Mouse (Mus musculus) frontal cortex, postnatal 14 days (tissue): ENCODE data around the gene Cacna2d1.

Source experiments
- DNase-seq, 2 experiments: peaks; one replicate each; pipeline ENCODE4 v3.0.0; 2022; ENCODE audit warnings: low spot score in 2 of 2

Gene Cacna2d1

DNA sequence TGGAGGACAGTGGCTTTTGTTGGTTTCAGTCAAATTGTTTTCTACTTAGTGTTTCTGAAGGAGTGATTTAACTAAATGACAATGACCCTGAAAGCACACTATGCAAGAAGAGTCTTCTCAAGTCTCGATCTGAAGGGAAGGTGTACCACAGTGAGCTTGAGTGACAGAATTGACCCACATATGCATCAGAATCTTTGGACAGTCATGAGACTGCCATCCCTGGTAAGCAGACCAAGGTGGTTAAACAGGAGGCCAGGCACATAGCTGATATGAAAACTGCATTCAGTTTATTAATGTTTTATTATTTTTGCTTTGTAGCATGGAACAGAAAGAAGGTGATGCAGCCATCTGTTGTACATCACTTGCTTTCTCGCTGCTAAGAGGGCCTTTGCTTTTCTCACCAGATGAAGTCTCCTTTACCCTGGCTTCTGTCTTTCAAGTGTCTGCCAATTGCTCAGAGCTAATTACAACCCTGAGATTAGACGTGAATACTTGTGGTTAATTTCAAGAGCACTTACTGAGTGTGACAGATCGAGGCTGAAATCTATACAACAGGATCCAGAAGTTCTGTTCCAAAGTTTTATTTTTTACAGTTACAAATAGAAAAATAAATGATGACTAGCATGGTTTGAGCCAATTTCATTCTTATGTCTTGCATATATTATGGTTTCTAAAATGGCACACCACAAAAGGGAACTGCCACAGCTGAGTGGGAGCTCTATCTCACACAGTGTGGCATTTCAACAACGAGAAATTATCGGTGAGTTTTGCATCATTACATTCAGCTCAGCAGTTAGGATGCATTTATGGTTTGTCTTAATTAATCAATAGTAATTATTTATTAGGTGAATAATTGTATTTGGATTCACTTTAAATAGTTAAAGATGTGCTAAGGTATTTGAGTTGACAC is 221.1 kb downstream of the Cacna2d1 start:
- DNase-seq: no peak

DNA sequence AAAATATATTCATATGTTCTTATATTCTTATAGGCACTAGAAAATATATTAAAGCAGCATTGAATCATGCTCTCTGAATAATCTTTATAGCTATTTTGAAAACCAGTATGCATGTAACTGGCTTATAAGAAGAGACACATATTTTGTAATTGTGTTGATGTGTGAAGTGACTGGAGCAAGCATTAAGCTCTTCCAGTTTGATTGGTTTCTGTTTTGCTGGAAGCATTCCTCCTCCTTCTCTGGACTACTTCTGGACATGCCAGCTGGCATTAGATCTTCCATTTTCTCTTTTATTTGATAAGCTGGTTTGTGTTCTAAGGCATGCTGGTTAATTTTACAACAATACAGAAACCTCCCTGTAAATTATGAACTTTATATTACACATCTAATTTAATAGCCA is 228.8 kb downstream of the Cacna2d1 start:
- no peak for DNase-seq

DNA sequence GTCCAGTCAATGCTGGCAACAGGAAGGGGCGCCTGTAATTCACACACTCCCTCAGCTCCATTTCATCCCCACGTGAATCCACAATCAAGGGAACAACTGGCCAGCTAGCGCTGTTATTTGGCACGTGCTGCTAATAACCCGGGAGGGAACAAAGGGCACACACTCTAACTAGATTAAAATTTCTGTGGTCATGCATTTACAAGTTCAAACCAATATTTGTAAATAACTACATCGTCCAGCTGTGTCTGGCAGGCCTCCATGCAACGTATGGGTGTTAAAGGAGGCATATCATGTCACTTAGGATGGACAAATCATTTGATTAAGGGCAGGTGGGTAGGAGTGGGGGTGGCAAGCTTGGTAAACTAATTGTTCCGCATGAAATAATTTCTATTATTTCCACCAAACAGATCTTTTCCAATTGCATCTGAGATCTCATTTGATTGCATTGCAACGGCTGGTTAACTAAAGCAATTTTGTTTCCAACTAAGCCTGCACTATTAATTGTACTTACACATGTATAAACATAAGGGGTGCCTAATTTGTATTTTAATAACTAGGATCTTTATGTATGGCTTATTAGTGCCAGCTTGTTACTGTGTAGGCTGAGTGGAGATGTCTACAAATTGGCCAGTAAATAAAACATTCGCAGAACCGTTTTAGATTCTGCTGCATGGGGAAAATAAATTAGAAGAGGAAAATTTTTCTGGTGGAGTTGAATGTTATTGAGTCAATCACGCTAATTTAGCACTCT is 231.8 kb downstream of the Cacna2d1 start:
- DNase-seq: no peak

DNA sequence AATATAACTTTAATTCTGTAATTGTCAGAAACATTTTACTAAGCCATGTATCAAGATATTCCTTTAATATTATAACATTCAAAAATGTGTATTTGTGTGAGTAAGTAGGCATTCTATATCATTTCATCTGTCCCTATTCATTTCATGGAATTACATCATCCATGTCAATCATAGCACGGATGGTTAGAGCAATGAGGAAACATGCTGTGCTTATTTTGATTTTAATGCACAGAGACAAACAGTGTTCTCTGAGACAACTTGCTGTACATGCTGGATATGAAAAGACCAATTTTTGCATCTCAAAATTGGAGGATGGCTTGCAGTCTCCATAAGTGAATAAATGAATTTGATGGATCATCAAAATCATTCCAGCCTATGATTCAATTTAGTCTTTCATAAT is 232.4 kb downstream of the Cacna2d1 start:
- DNase-seq: no peak

DNA sequence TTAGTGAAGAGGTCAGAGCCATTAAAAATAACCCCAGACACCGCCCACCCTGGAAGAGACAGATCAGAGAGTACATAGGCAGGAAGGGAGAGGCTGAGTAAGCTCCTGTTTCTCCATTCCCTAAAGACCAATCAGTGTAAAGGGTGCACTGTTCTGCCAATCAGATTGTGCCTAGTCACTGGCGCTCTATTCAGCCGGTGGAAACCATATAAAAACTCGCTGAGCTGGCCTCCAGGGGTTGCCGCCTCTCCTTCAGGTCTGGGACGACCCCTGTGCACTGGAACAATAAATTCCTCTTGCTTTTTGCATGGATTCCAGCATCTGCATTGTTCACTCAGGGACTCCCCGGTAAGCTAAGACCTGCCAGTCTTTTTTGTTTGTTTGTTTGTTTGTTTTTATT is 246.6 kb downstream of the Cacna2d1 start:
- DNase-seq: no peak

DNA sequence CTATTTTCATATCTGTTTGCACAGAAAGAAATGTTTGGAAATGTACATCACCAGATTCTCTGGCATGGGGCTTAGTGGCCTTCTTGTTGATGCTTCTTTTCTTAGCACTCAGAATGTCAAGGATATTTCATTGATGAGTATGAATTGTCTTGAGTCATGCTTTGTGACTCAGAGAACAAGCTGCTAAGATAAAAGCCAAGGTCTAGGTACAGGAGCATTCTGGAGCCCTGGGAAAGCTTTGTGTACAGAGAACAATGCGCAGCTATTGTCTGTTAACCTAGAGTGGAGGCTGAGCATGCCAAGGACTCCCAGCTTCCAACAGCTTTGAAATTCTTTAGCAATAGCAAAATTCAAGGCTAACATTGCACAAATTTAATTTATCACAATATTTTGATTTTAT is 249.6 kb downstream of the Cacna2d1 start:
- no peak for DNase-seq

DNA sequence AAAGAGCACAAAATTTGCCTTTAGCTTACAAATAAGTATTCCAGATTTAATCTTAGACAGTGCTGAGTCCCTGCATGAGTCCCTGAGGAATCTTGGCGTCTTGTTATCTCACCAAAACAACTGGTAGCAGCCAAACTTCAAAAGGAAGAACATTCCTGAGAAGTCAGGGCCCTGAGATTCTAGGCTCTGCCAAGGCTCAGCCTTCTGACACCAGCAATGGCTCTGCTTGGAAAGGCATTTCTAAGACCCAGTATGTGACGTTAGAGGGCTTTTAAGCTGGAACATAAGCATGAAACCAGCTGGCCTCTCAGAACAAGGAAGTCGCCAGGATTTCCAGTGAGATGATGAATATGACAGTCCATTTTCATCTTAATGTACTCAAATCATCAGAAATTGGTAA is 253.4 kb downstream of the Cacna2d1 start:
- no peak for DNase-seq

DNA sequence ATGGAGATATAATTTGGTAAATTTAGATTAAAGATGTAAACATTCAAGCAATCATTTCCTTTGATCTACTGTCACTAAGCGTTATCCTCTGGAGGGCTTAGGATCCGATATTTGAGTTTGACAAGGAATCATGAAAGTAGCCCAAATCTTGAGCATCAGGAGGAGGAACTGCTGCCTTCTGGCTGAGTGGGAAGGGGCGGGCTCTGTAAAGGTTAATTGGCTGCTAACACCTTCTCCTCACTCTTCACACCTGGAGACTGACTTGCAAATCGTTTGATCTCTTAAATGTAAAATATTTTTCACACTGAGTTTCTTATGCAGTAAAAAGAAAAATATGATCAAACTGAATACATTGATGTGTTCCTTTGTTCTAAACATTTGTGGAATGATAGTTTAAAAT is 255.4 kb downstream of the Cacna2d1 start:
- DNase-seq: no peak

DNA sequence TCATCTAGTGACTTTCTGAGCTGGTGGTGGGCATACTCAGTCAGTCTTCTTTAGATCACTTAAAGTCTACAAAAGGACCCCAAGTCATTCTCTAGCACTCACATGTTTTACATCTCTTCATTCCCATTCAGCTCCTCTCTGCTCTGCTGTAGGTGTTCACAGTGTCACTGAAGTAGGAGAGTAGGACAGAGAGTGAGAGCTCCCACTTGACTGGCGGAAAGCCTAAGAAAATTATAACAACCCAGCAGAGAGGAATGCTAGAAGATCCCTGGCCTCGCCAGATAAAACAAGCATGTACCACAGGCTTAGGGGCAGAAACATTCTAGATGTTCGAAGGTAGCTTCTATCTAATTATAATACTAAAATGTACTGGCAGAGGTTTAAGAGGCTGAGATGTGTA is 256.7 kb downstream of the Cacna2d1 start:
- no peak for DNase-seq

DNA sequence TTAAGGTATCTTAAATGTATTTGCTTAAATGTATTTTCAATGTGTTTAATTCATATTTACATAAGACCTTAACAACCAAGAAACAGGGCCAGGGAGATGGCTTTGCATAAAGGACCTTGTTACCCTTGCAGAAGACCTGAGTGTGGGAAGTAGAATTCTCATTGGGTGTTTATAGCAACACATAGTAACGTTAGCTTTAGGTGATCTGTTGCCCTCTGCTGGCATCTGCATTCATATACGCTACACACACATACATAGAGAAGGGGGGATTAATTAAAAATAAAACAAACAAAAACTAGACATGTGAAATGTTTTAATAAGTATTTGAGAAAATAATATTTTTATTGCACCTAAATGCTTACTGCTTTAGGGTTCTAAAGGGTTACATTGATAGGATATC is 265.3 kb downstream of the Cacna2d1 start:
- no peak for DNase-seq

DNA sequence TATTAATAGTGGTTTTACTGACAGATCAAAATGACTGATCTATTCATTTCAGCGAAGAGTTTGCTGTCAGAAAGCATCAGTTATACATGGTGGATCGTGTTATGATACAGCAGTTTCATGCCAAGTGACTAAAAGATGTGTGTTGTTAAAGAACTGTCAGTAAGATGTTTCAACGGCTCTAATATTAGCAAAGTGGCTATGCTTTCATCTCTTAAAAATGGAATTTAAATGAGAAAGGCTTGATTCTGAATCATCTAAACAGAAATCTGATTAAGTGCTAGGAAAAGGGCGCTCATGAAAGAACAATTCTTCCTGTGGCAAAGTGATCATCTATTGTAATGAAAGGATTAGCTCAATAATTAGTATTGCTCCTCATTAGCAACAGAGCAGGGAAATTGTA is 287.5 kb downstream of the Cacna2d1 start:
- DNase-seq: no peak

DNA sequence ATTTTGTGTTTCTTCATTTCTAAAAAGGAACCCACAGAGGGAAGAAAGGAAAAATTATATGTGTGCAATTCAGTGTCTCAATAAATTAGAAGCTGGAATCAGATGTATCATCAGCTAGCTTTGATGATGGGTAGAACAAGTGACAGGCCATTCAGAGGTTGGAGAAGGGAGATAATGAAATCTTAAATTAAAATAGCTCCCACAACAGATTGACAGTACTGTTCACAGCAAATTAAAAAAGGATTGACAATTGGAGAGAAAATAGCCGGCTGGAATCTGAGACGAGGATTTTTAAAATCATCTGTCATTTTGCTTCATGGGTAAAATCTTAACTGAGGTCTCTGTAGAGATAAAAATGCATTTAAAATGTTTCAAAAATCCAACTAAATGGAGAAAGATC is 290.9 kb downstream of the Cacna2d1 start:
- no peak for DNase-seq

DNA sequence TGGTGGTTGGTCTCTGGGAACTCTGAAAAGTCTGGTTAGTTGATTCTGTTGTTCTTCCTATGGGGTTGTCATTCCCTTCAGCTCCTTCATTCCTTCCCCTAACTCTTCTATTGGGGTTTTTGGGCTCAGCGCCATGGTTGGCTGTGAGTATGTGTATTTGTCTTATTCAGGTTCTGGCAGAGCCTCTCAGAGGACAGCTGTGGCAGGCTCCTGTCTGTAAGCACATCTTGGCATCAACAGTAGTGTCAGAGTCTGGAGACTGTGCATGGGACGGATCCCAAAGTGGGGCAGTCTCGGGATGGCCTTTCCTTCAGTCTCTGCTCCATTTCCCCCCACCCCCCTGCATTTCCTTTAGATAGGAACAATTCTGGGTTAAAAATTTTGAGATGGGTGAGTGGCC is 294.9 kb downstream of the Cacna2d1 start:
- no peak for DNase-seq

DNA sequence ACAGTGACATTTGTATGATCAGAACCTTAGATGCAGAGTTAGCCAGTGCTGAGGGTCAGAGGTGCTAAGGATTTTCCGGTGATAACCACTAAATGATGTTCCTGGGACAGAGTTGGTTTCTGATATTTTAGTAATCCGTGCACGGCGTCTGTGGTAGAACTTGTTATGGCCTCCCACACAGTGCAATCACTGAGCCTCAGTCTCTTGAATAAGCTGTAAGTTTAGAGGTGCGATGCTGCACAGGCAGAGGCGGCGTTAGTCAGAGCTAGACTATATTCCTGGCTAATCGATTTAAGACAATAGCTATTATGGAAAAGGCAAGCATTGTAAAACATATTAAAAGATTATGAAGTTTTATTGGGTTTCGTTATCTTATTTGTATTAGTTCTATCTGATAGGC is 297.0 kb downstream of the Cacna2d1 start:
- DNase-seq: no peak

DNA sequence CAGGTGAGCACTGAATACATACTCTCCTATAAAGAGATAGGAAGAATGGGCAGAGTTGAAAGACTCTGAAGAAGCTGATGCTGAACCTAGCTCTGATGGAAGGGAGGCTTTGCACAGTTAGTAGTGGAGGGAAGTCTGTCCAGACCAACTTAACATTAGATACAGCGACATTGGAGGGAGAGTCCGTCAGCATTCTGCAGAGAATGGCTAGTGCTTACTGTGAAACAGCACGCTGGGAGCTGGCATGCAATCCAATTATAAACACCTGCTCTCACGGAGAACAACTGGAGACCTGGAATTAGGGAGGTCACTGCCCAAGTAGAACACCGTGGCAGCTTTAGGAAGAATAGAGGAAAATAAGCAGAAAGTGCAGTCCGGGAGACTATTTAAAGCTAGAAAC is 300.4 kb downstream of the Cacna2d1 start:
- no peak for DNase-seq

DNA sequence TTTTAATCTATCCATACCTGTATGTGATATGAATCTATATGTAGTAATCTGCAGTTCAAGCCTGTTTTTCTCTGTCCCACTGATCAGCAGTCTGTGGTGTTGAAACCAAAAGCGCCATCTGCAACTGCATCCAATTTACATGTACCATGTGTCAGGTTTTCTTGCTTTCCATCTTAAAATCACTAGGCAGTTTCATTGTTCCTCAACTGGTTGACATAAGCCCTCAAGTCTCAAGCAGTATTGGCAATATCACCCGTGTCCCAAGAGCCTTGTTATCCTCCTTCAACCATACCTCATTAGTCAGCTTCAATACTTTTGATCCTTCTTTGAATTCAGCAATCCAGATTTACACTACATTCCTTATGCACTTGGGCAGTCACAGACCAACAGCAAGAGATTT is 301.4 kb downstream of the Cacna2d1 start:
- no peak for DNase-seq

DNA sequence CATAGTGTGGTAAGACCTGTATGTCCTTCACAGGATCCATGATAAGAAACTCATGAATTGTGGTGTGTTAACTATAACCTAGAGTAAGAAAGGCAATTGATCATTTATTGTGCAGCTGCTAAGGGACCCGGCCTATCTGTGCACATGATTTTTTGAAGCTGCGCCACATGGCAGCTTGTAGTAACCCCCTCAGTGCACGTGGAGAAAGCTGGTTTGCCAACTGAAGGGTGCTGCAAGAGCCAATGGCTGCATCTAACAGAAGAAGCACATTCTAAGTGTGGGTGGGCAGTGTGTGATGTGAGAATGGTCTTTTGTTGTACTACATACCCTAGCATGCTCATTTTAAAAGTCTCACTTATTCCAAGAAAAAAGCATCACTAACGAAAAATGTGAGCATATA is 302.1 kb downstream of the Cacna2d1 start:
- DNase-seq: no peak

DNA sequence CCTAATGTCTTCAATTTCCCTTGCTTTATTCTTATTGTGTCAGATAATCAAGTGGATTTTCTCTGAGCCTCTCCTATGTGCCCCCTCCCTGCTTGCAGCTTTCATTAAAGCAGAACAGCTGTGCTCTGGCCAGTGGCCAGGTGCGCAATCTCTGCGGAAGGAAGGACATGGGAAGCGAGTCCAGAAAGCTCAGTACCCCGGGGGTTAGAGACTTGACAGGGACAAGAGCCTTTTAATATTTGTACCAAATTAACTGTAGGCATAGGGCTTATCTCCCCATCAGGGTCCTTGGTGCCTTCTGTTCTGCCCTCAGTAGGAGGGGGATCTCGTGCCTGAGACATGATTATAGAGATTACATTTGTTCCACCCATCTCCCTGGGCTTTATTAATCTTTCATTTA is 303.5 kb downstream of the Cacna2d1 start:
- DNase-seq: no peak

DNA sequence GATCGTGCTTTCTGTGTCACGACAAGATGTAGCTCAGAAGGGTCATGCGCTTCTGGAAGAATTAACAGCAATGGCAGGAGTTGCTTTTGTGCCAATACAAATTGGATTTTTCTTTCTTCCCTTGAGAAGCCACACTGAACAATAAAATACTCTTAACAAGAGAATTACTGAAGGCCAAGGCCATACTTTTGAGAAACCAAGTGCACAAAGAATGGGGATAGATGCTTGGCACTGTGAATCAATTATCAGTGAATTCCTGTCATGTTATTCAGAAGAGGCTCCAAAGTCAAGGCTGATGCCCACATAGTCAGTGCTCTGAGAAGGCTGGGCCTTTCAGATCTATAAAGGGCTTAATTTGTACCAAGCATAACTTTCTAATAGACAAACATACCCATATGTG is 305.8 kb downstream of the Cacna2d1 start:
- no peak for DNase-seq

DNA sequence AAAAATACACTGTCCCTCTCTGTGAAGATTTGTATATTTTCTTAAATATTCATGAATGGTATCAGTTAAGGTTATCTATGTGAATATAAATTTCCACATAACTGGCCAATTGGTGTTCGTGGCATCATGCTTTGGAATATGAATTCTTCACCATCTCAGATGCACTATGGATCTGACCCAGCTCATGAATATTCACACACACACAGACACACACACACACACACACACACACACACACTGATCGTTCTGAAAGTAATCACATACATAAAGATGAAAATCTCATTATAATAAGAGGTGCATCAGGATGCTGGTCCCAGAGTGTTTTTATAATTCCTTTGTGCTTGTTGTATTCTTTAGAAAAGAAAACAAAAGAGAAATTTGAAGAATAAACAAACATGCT is 309.1 kb downstream of the Cacna2d1 start:
- no peak for DNase-seq

DNA sequence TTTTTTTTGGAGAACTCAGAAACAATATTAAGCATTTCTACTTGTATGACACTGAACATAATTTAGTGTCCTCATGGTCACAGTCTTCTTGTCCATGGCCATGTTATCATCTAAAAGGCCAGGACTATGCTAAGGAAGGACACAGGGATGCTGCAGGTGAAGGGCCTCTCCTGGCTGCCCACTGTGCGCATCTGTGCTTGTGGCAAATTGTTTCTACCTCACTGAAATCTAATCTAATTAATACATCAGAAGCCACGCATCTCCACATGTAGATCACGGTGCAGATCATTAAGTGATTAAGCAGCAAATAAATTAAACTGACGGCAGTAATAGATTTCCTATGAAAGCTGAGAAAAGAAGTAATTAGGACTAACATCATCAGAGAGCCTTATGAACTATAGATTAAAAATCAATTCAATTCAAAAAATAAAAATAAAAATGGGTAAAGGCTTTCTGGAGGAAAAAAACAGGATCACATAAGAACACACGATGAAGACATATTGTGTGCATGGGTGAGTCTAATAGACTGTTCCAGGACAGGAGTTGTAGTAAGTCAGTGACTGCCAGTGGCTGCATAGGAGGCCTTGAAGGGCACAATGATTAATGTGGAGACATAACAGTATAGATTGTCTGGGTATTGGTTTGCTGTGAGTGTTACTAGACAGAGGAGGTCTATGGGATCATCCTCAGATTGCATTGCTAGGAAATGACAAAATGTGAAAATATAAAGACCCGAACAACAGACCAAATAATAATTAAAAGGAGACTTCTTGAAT is 318.4 kb downstream of the Cacna2d1 start:
- no peak for DNase-seq

DNA sequence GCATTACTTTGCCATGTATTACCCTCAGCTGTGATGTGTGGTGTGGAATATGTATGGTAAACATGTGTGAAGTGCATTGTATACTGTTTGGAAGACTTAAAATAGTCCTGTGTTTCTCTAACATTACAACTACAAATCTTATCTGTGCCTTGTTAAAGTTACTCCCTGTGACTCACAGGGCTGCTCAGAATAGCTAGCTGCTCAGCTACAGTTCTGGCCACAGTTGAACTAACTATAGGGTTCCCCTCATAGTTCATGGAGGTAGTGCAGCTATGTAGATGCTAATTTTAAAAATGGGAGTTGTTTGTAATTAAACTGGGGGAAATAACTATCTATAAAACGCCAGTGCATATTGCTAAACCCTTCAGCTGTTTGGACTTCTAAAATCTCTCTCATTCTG is 319.3 kb downstream of the Cacna2d1 start:
- DNase-seq: no peak

DNA sequence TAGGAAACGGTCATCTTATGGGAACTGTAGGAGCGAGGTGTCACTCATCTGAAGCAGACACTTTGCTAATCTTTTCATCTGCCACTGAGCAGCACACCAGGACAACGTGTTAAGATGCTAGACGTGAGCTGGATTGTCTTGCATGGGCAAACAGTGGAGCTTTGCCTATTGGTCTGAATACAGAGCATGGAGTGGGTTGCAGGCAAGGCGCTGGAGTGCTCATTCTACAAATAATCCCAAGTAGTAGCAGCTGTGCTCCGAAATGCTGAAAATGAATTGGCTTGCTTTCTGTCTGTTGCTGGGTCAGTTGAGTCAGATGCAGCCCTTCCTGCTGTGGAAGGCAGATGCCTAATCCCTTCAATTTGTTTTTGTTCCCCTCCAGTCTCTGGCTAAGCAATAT is 330.9 kb downstream of the Cacna2d1 start:
- no peak for DNase-seq
